Mouse (Mus musculus) embryonic fibroblast, embryonic 13.5 days (primary cell): ENCODE results near the gene Cubn.

ENCODE experiments used
- CTCF ChIP-seq: IDR thresholded peaks from 2 replicates; pipeline ENCODE4 v1.5.1; 2011; ENCODE audit warnings: mild to moderate bottlenecking, control low read depth, low read length, moderate library complexity, borderline replicate concordance; ENCODE audit not compliant: insufficient read depth
- POLR2A ChIP-seq: IDR thresholded peaks from 2 replicates; pipeline ENCODE4 v1.6.1; 2011; ENCODE audit warnings: low read depth, mild to moderate bottlenecking, control low read depth, low read length, moderate library complexity

GRCm38 (mm10) chr2:13450895-13451294 is 40.7 kb downstream of the Cubn start:
- no peak for TF ChIP-seq POLR2A
- TF ChIP-seq CTCF, result no peak
